27 mouse cellular contexts compared by ENCODE assay signal in genomic region chr2:118271606-118272005, GRCm38 (mm10).
A peak's percentile ranks its signal among the peaks of the same experiment; 100 is the strongest.
DNase-seq lines count a peak whose midpoint lies in the region; TF ChIP-seq lines count a peak whose summit lies in the region.
"Had no signal": no experiment of that assay in that cellular context is flagged by ENCODE, and none has a peak within 500 bp of the region (broad histone marks: within the 10 kb centered on the region; RNA-seq: fewer than 3 reads in every experiment).

No protein-coding gene starts in this region.

- H3K27me3 ChIP-seq in E14TG2a.4 (ENCODE audit: insufficient read depth, low read length), result no peaks in the 10 kb centered on the region
- H3K27me3 ChIP-seq: embryonic facial prominence, embryonic 13.5 days; forebrain, embryonic 12.5 days; forebrain, embryonic 15.5 days; heart, embryonic 12.5 days; heart, embryonic 15.5 days had no signal

- H3K4me1 ChIP-seq in E14TG2a.4 (replicated peaks; ENCODE audit: low read depth, low read length), result no peaks in the 10 kb centered on the region; the same call in 1 of the 2 replicates
- H3K4me1 ChIP-seq: embryonic facial prominence, embryonic 10.5 days; embryonic facial prominence, embryonic 13.5 days; heart, embryonic 12.5 days; heart, embryonic 15.5 days; hindbrain, embryonic 10.5 days had no signal

- DNase-seq in layer of hippocampus, adult 9-11 months, result peak; percentile 19
- no peak for DNase-seq in layer of hippocampus, adult 11-12 months (ENCODE audit: low spot score)
- peak; percentile 76 for DNase-seq in MN1 (ENCODE audit: low spot score)
- DNase-seq in testis, postnatal 14 days (ENCODE audit: low spot score), result peak; percentile 75
- DNase-seq in ovary, postnatal 36 days (ENCODE audit: low spot score), result no peak
- DNase-seq in kidney, adult 18-20 months, result no peak
- DNase-seq: adrenal gland, adult 8-10 months; adrenal gland, postnatal 25 days; cerebellum, adult 11-12 months; cerebellum, adult 8-10 months; cerebellum, postnatal 10 days; cerebellum, postnatal 36 days; embryo, embryonic 11 days; gastrocnemius, postnatal 25 days; heart, adult 18-20 months; heart, postnatal 10 days; heart, postnatal 36 days had no signal

- no peaks in the 10 kb centered on the region for H3K9me3 ChIP-seq in E14TG2a.4 (ENCODE audit: low read length)
- H3K9me3 ChIP-seq: embryonic facial prominence, embryonic 10.5 days; embryonic facial prominence, embryonic 13.5 days; forebrain, embryonic 12.5 days; forebrain, embryonic 15.5 days; heart, embryonic 12.5 days; heart, embryonic 15.5 days; hindbrain, embryonic 10.5 days; hindbrain, embryonic 13.5 days had no signal

- H3K36me3 ChIP-seq in E14TG2a.4 (ENCODE audit: insufficient read depth, low read length), result no peaks in the 10 kb centered on the region
- H3K36me3 ChIP-seq: embryonic facial prominence, embryonic 10.5 days; embryonic facial prominence, embryonic 13.5 days; forebrain, embryonic 12.5 days; forebrain, embryonic 15.5 days; heart, embryonic 12.5 days; heart, embryonic 15.5 days; hindbrain, embryonic 10.5 days; hindbrain, embryonic 13.5 days had no signal

- peak overlapping the region; percentile 37 for H3K4me3 ChIP-seq in E14TG2a.4 (replicated peaks; ENCODE audit: low read length)
- H3K4me3 ChIP-seq: embryonic facial prominence, embryonic 10.5 days; embryonic facial prominence, embryonic 13.5 days; erythroblast, embryonic 14.5 days; forebrain, embryonic 12.5 days; forebrain, embryonic 15.5 days; heart, embryonic 12.5 days; heart, embryonic 15.5 days; hindbrain, embryonic 10.5 days; hindbrain, embryonic 13.5 days had no signal

- TF ChIP-seq CTCF in E14TG2a.4 (conservative IDR thresholded peaks at IDR 0.05; ENCODE audit: low read length), result no peak

Comparison
In these comparisons a context has a peak if more than half of its experiments do, and no peak if none do; other contexts are left out.
1. DNase-seq: peak in layer of hippocampus, adult 9-11 months (single experiment), MN1 (single experiment) and testis, postnatal 14 days (single experiment); none in layer of hippocampus, adult 11-12 months (single experiment), ovary, postnatal 36 days (single experiment) and kidney, adult 18-20 months (single experiment).